Mouse (Mus musculus): ENCODE measurements around the gene Ctcfl. TPM values are rescaled to one million over a fixed set of nuclear protein-coding genes. Genes with fewer than 3 reads are reported as not detected.
"Not testable (repeated sequence)": the region's sequence is repeated elsewhere in the genome, so short reads cannot be mapped to it uniquely, and the experiment has no call there.

Ctcfl gene
- polyA plus RNA-seq, 1 experiment = not detected

GRCm38 (mm10) chr2:173138323-173139239, 19.3 kb upstream of the Ctcfl start:
- H3K27ac ChIP-seq (ENCODE audit: insufficient read depth, low read length) = no peak overlapping the region
- no peaks in the 10 kb centered on the region for H3K27me3 ChIP-seq (ENCODE audit: control insufficient read depth, insufficient read depth, low read length)
- H3K4me3 ChIP-seq (replicated peaks; ENCODE audit: insufficient read depth, low read depth, low read length) = no peak overlapping the region
- no peaks in the 10 kb centered on the region for H3K4me1 ChIP-seq (ENCODE audit: control insufficient read depth, insufficient read depth, low read length)
- 18% methylated on average over 15 of the region's 15 CpGs for WGBS
- no peak for TF ChIP-seq POLR2A (IDR thresholded peaks at IDR 0.05; ENCODE audit: borderline replicate concordance, insufficient read depth, low read length)
- TF ChIP-seq CTCF (IDR thresholded peaks at IDR 0.05; ENCODE audit: borderline replicate concordance, insufficient read depth, low read depth, low read length) = no peak
- no peak for DNase-seq

DNA sequence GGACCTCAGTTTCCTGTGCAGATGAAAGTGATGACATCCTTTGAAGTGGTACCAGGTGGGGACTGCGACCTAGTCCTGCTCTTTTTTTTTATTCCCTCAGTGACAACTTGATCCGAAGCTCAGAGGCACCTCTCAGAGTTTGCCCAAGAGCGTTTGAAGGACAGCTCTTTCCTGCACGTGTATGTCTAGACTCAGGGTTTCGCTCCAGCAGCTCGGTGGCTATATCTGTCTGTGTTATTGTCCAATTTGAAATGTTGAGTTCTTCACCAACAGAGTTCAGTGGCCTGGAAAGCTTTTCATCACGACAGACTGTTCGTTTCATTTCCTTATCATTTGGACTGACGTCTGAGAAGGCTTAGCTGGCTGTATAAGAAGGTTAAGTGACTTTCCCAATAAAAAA, 15.4 kb upstream of the Ctcfl start:
- TF ChIP-seq POLR2A (IDR thresholded peaks at IDR 0.05; ENCODE audit: borderline replicate concordance, insufficient read depth, low read length) = no peak
- TF ChIP-seq CTCF (IDR thresholded peaks at IDR 0.05; ENCODE audit: borderline replicate concordance, insufficient read depth, low read depth, low read length) = no peak
- no peak for DNase-seq
- 71% methylated on average over 9 of the region's 9 CpGs for WGBS
- Histone ChIP-seq H3K27me3 (ENCODE audit: control insufficient read depth, insufficient read depth, low read length) (no peaks in the 10 kb centered on the region), H3K27ac (ENCODE audit: insufficient read depth, low read length) (no peak overlapping the region), H3K4me3 (replicated peaks; ENCODE audit: insufficient read depth, low read depth, low read length) (no peak overlapping the region), H3K4me1 (ENCODE audit: control insufficient read depth, insufficient read depth, low read length) (no peaks in the 10 kb centered on the region)

DNA sequence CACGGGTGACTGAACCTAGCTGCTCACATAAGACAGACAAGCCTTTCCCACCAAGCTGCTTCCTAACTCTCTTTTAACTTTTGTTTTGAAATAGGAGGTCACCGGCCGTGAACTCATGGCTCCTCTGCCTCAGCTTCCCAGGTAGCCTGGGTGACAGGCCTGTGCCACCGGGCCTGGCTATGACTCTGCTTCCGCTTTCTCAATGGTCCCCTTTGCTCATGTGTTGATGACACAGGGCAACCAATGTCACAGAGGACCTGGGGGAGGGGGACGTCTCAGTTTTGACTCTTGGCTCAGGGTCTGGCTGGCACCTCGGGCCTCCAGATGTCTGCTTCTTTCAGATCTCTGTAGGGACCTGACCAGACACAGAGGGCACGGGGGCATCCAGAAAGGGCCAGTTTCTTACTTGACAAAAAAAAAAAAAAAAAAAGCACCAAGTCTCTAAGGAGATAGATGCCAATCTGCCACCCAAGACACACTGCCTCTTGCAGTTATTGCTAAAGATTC, 13.5 kb upstream of the Ctcfl start:
- Histone ChIP-seq H3K27me3 (ENCODE audit: control insufficient read depth, insufficient read depth, low read length) (no peaks in the 10 kb centered on the region), H3K4me1 (ENCODE audit: control insufficient read depth, insufficient read depth, low read length) (no peaks in the 10 kb centered on the region), H3K27ac (ENCODE audit: insufficient read depth, low read length) (no peak overlapping the region), H3K4me3 (replicated peaks; ENCODE audit: insufficient read depth, low read depth, low read length) (no peak overlapping the region)
- 44% methylated on average over 8 of the region's 8 CpGs for WGBS
- TF ChIP-seq CTCF (IDR thresholded peaks at IDR 0.05; ENCODE audit: borderline replicate concordance, insufficient read depth, low read depth, low read length) = no peak
- no peak for TF ChIP-seq POLR2A (IDR thresholded peaks at IDR 0.05; ENCODE audit: borderline replicate concordance, insufficient read depth, low read length)
- no peak for DNase-seq

DNA sequence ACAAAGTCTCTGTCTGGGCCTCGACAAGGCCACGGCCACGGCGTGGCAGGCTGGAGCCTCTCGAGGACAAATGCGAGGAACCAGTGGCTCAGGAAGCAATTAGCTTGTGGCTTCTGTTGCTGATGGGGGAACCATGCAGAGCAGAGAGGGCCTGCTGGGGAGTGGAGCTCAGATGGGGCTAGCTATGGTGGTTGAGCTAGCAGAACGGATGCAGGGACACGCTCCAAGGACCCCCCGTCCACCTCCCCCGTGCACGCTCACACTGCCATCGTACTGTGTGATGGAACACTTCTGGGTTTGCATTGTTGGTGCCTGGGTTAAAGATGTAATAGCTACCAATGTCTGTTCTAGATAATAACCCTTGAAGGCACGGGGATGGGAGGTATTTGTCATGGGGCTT, 12.9 kb upstream of the Ctcfl start:
- H3K4me1 ChIP-seq (ENCODE audit: control insufficient read depth, insufficient read depth, low read length) = no peaks in the 10 kb centered on the region
- no peak for DNase-seq
- TF ChIP-seq POLR2A (IDR thresholded peaks at IDR 0.05; ENCODE audit: borderline replicate concordance, insufficient read depth, low read length) = no peak
- no peak for TF ChIP-seq CTCF (IDR thresholded peaks at IDR 0.05; ENCODE audit: borderline replicate concordance, insufficient read depth, low read depth, low read length)
- H3K27ac ChIP-seq (ENCODE audit: insufficient read depth, low read length) = no peak overlapping the region
- 38% methylated on average over 13 of the region's 13 CpGs for WGBS
- no peaks in the 10 kb centered on the region for H3K27me3 ChIP-seq (ENCODE audit: control insufficient read depth, insufficient read depth, low read length)
- no peak overlapping the region for H3K4me3 ChIP-seq (replicated peaks; ENCODE audit: insufficient read depth, low read depth, low read length)

- Histone ChIP-seq H3K4me1 (ENCODE audit: control insufficient read depth, insufficient read depth, low read length) (no peaks in the 10 kb centered on the region), H3K27ac (ENCODE audit: insufficient read depth, low read length) (no peak overlapping the region), H3K27me3 (ENCODE audit: control insufficient read depth, insufficient read depth, low read length) (no peaks in the 10 kb centered on the region), H3K4me3 (replicated peaks; ENCODE audit: insufficient read depth, low read depth, low read length) (no peak overlapping the region)
- no peak for DNase-seq
- 84% methylated on average over 2 of the region's 2 CpGs for WGBS
- TF ChIP-seq POLR2A (IDR thresholded peaks at IDR 0.05; ENCODE audit: borderline replicate concordance, insufficient read depth, low read length) (no peak), CTCF (IDR thresholded peaks at IDR 0.05; ENCODE audit: borderline replicate concordance, insufficient read depth, low read depth, low read length) (no peak)
These were observed 9.8 kb upstream of the Ctcfl start for GRCm38 (mm10) chr2:173129111-173129510.

- no peak for TF ChIP-seq CTCF (IDR thresholded peaks at IDR 0.05; ENCODE audit: borderline replicate concordance, insufficient read depth, low read depth, low read length)
- TF ChIP-seq POLR2A (IDR thresholded peaks at IDR 0.05; ENCODE audit: borderline replicate concordance, insufficient read depth, low read length) = no peak
- Histone ChIP-seq H3K4me3 (replicated peaks; ENCODE audit: insufficient read depth, low read depth, low read length) (no peak overlapping the region), H3K27me3 (ENCODE audit: control insufficient read depth, insufficient read depth, low read length) (no peaks in the 10 kb centered on the region), H3K4me1 (ENCODE audit: control insufficient read depth, insufficient read depth, low read length) (no peaks in the 10 kb centered on the region), H3K27ac (ENCODE audit: insufficient read depth, low read length) (no peak overlapping the region)
- DNase-seq = no peak
- WGBS = 80% methylated on average over 4 of the region's 4 CpGs
These were observed 7.1 kb upstream of the Ctcfl start for GRCm38 (mm10) chr2:173126386-173126785.

GRCm38 (mm10) chr2:173124022-173124735, 4.9 kb upstream of the Ctcfl start:
- DNase-seq = no peak
- Histone ChIP-seq H3K4me3 (replicated peaks; ENCODE audit: insufficient read depth, low read depth, low read length) (no peak overlapping the region), H3K27me3 (ENCODE audit: control insufficient read depth, insufficient read depth, low read length) (no peaks in the 10 kb centered on the region), H3K4me1 (ENCODE audit: control insufficient read depth, insufficient read depth, low read length) (no peaks in the 10 kb centered on the region), H3K27ac (ENCODE audit: insufficient read depth, low read length) (no peak overlapping the region)
- TF ChIP-seq CTCF (IDR thresholded peaks at IDR 0.05; ENCODE audit: borderline replicate concordance, insufficient read depth, low read depth, low read length) (no peak), POLR2A (IDR thresholded peaks at IDR 0.05; ENCODE audit: borderline replicate concordance, insufficient read depth, low read length) (no peak)
- WGBS = 88% methylated on average over 7 of the region's 7 CpGs

GRCm38 (mm10) chr2:173120117-173120516, 792 bp upstream of the Ctcfl start:
- WGBS = 63% methylated on average over 4 of the region's 4 CpGs
- H3K27ac ChIP-seq (ENCODE audit: insufficient read depth, low read length); DNase-seq; H3K27me3 ChIP-seq (ENCODE audit: control insufficient read depth, insufficient read depth, low read length); H3K4me3 ChIP-seq (replicated peaks; ENCODE audit: insufficient read depth, low read depth, low read length); H3K4me1 ChIP-seq (ENCODE audit: control insufficient read depth, insufficient read depth, low read length): not testable (repeated sequence)

- 67% methylated on average over 3 of the region's 3 CpGs for WGBS
- not testable (repeated sequence) for H3K27me3 ChIP-seq (ENCODE audit: control insufficient read depth, insufficient read depth, low read length); H3K27ac ChIP-seq (ENCODE audit: insufficient read depth, low read length); H3K4me3 ChIP-seq (replicated peaks; ENCODE audit: insufficient read depth, low read depth, low read length); H3K4me1 ChIP-seq (ENCODE audit: control insufficient read depth, insufficient read depth, low read length); DNase-seq
These were observed 5.5 kb downstream of the Ctcfl start for GRCm38 (mm10) chr2:173113796-173114195.

All from cerebellum, adult 2 months (tissue).